Mouse (Mus musculus): ENCODE measurements around the gene Upk3bl.

DNA sequence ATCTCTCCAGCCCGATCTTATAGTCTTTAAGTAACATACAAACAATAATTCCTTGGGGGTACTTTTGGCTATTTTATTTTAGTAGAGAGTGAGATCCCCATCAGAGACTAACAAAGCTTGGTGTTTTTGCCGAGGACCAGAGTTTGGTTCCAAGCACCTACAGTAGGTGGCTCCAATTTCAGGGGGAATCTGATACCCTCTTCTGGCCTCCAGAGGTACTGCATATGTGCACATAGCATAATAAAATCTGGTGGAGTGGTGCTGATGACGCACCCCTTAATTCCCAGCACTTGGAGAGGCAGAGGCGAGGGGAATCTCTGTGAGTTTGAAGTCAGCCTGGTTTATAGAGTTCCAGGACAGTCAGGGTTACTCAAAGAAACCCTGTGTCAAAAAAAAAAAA lies 28.1 kb downstream of the Upk3bl start:
- TF ChIP-seq POLR2A (IDR thresholded peaks at IDR 0.05; ENCODE audit: borderline replicate concordance, extremely low read depth, insufficient read depth, insufficient read length, poor library complexity, severe bottlenecking) (no peak), CTCF (IDR thresholded peaks at IDR 0.05; ENCODE audit: borderline replicate concordance, extremely low read depth, insufficient read depth, insufficient read length) (peak; percentile 11; the same call in 1 of the 2 replicates)
